21 mouse cellular contexts compared by ENCODE assay signal in the genomic region with DNA sequence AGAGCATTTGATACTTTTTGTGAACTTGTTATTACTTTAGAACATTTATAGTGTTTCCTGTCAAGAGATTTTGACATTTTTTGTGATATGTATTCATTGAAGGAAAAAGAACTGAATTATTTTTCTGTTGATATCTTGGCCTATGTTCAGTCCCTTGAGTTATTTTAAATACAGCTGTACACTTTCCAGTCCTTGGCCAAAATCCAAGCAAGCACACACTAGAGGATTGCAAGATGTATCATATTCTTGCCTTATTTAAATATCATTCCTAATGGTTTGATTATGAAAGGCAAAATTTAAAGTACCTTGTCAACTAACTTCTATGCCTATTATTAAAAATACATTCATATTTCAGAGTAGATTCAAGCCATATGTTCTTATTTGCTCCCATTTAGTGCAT.
"Had no signal": no experiment of that assay in that cellular context is flagged by ENCODE, and none has a peak within 500 bp of the region (broad histone marks: within the 10 kb centered on the region; RNA-seq: fewer than 3 reads in every experiment).

No protein-coding gene starts in this region.

- H3K9me3 ChIP-seq: kidney, embryonic 15.5 days; limb, embryonic 15.5 days; midbrain, embryonic 12.5 days; midbrain, embryonic 15.5 days; neural tube, embryonic 12.5 days had no signal

- H3K27me3 ChIP-seq: kidney, embryonic 15.5 days; limb, embryonic 15.5 days; midbrain, embryonic 12.5 days; midbrain, embryonic 15.5 days; neural tube, embryonic 12.5 days; neural tube, embryonic 15.5 days had no signal

- H3K9ac ChIP-seq: kidney, embryonic 15.5 days; limb, embryonic 15.5 days; liver, embryonic 14.5 days; liver, postnatal 0 days; midbrain, embryonic 12.5 days; midbrain, embryonic 15.5 days; neural tube, embryonic 12.5 days; neural tube, embryonic 15.5 days had no signal

- DNase-seq: kidney, adult 11 months; kidney, adult 8-10 months; kidney, postnatal 25 days; layer of hippocampus, adult 9-11 months; liver, postnatal 0 days; lung, postnatal 14 days; right cerebral cortex, adult 18-20 months; right cerebral cortex, postnatal 25 days; spleen, adult 18-20 months; thymus, postnatal 25 days had no signal

- ATAC-seq: inflammation-experienced regulatory T-cells, adult 6 months; liver, postnatal 0 days; midbrain, embryonic 15.5 days had no signal

- H3K4me3 ChIP-seq: kidney, embryonic 15.5 days; layer of hippocampus, adult 2 months; limb, embryonic 15.5 days; midbrain, embryonic 12.5 days; midbrain, embryonic 15.5 days; neural tube, embryonic 12.5 days; neural tube, embryonic 15.5 days had no signal

- H3K4me2 ChIP-seq: kidney, embryonic 15.5 days; limb, embryonic 15.5 days; liver, embryonic 11.5 days; midbrain, embryonic 12.5 days; midbrain, embryonic 15.5 days; neural tube, embryonic 12.5 days; neural tube, embryonic 15.5 days had no signal

- H3K36me3 ChIP-seq: kidney, embryonic 15.5 days; limb, embryonic 15.5 days; midbrain, embryonic 12.5 days; midbrain, embryonic 15.5 days; neural tube, embryonic 12.5 days; neural tube, embryonic 15.5 days had no signal

- H3K4me1 ChIP-seq: kidney, embryonic 15.5 days; limb, embryonic 15.5 days; midbrain, embryonic 12.5 days; midbrain, embryonic 15.5 days; neural tube, embryonic 12.5 days; neural tube, embryonic 15.5 days had no signal

- H3K27ac ChIP-seq: kidney, embryonic 15.5 days; layer of hippocampus, adult 2 months; limb, embryonic 15.5 days; liver, embryonic 14.5 days; macrophage; midbrain, embryonic 12.5 days; midbrain, embryonic 15.5 days; neural tube, embryonic 12.5 days; neural tube, embryonic 15.5 days had no signal
